Mouse (Mus musculus) testis, adult 2 months (tissue): ENCODE data around the gene Btbd16.

ENCODE experiments used
- CTCF ChIP-seq: fragments of 200-500 bp; IDR thresholded peaks from 2 replicates; pipeline ENCODE4 v1.5.1; 2012; ENCODE audit warnings: low read depth, mild to moderate bottlenecking, inconsistent platforms, low read length, moderate library complexity; ENCODE audit not compliant: control insufficient read depth, insufficient read depth, insufficient replicate concordance
- POLR2A ChIP-seq: fragments of 200-500 bp; IDR thresholded peaks from 2 replicates; pipeline ENCODE4 v1.6.1; 2012; ENCODE audit warnings: low read depth, mild to moderate bottlenecking, inconsistent platforms, low read length, moderate library complexity; ENCODE audit not compliant: control insufficient read depth

DNA sequence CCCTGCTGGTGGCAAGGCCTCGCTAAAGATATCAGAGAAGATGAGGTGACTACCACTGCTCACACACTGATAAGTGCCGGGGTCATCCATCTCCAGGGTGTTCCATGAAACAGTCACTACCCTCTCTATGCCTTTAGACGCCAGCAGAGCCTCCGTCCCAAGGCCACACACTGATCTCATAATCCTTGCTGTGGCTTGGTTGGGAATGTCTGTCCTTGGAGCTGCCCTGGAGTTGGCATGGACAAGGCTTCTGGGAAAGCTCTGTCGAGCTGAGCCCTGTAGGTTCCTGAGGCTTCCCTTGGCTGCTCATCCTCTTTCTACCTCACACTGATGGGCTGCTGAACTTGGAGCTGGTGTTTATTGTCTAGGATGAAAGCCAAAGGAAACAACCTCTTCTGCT lies 12.8 kb downstream of the Btbd16 start:
- TF ChIP-seq POLR2A (no peak), CTCF (no peak)
